ENCODE assay signal across 35 mouse cellular contexts in genomic region chr2:125196771-125197170, GRCm38 (mm10). TPM values are rescaled to one million over a fixed set of nuclear protein-coding genes. Genes with fewer than 3 reads are reported as not detected.
DNase-seq lines count a peak whose midpoint lies in the region; ATAC-seq lines count a peak whose summit lies in the region.
"Had no signal": no experiment of that assay in that cellular context is flagged by ENCODE, and none has a peak within 500 bp of the region (broad histone marks: within the 10 kb centered on the region; RNA-seq: fewer than 3 reads in every experiment).

No protein-coding gene starts in this region.

- H3K9ac ChIP-seq in forebrain, embryonic 16.5 days (replicated peaks; ENCODE audit: low read depth, low read length) = no peak overlapping the region
- no peak overlapping the region for H3K9ac ChIP-seq in forebrain, embryonic 12.5 days
- H3K9ac ChIP-seq: embryonic facial prominence, embryonic 13.5 days; hindbrain, embryonic 12.5 days; hindbrain, embryonic 15.5 days had no signal

- no peak overlapping the region for H3K4me2 ChIP-seq in forebrain, embryonic 16.5 days (ENCODE audit: low read length)
- no peak overlapping the region for H3K4me2 ChIP-seq in forebrain, embryonic 12.5 days
- H3K4me2 ChIP-seq: embryonic facial prominence, embryonic 13.5 days; heart, embryonic 11.5 days; hindbrain, embryonic 12.5 days; hindbrain, embryonic 15.5 days had no signal

- H3K4me1 ChIP-seq in forebrain, embryonic 16.5 days (replicated peaks; ENCODE audit: control insufficient read depth, insufficient read depth, low read length) = peaks cover 3% of the 10 kb centered on the region; the same call in 1 of the 2 replicates
- no peaks in the 10 kb centered on the region; the same call in 1 of the 2 replicates for H3K4me1 ChIP-seq in forebrain, embryonic 12.5 days
- H3K4me1 ChIP-seq: embryonic facial prominence, embryonic 10.5 days; embryonic facial prominence, embryonic 13.5 days; hindbrain, embryonic 12.5 days; hindbrain, embryonic 15.5 days had no signal

- ATAC-seq in forebrain, embryonic 16.5 days = 0 out of 2 replicates have a peak, but pooled peaks have one; percentile 43
- ATAC-seq in forebrain, embryonic 12.5 days (ENCODE audit: low FRiP score) = no peak
- ATAC-seq: Patski had no signal

- H3K36me3 ChIP-seq in forebrain, embryonic 16.5 days (ENCODE audit: control insufficient read depth, insufficient read depth) = no peaks in the 10 kb centered on the region
- no peaks in the 10 kb centered on the region for H3K36me3 ChIP-seq in forebrain, embryonic 12.5 days (replicated peaks)
- H3K36me3 ChIP-seq: embryonic facial prominence, embryonic 10.5 days; embryonic facial prominence, embryonic 13.5 days; G1E; hindbrain, embryonic 12.5 days; hindbrain, embryonic 15.5 days had no signal

- no peak overlapping the region for H3K27ac ChIP-seq in forebrain, embryonic 16.5 days (ENCODE audit: low read length)
- no peak overlapping the region for H3K27ac ChIP-seq in forebrain, embryonic 12.5 days
- H3K27ac ChIP-seq: embryonic facial prominence, embryonic 10.5 days; embryonic facial prominence, embryonic 13.5 days; heart, adult 2 months; hindbrain, embryonic 12.5 days; hindbrain, embryonic 15.5 days had no signal

- no peaks in the 10 kb centered on the region for H3K27me3 ChIP-seq in forebrain, embryonic 16.5 days (replicated peaks; ENCODE audit: control insufficient read depth, insufficient read depth, low read length)
- no peaks in the 10 kb centered on the region for H3K27me3 ChIP-seq in forebrain, embryonic 12.5 days
- H3K27me3 ChIP-seq: CH12.LX; embryonic facial prominence, embryonic 13.5 days; hindbrain, embryonic 12.5 days; hindbrain, embryonic 15.5 days had no signal

- peak; percentile 8 for DNase-seq in layer of hippocampus, adult 11-12 months (ENCODE audit: low spot score)
- no peak for DNase-seq in layer of hippocampus, postnatal 10 days (ENCODE audit: low spot score in 2 of 2)
- DNase-seq in retina, postnatal 1 day = peak; percentile 22
- DNase-seq in retina, embryonic 14.5 days (ENCODE audit: low spot score) = no peak
- peak; percentile 17 for DNase-seq in layer of hippocampus, adult 9-11 months
- no peak for DNase-seq in lung, adult 18-20 months
- DNase-seq: adrenal gland, postnatal 10 days; adrenal gland, postnatal 36 days; B cell, adult 2 months; cerebellum, adult 11-12 months; cerebellum, adult 8-10 months; cerebellum, postnatal 10 days; cerebellum, postnatal 36 days; embryo, embryonic 11 days; gastrocnemius, postnatal 25 days; heart, adult 2 months had no signal

- H3K4me3 ChIP-seq in forebrain, embryonic 16.5 days (replicated peaks; ENCODE audit: low read length) = no peak overlapping the region
- H3K4me3 ChIP-seq in forebrain, embryonic 12.5 days (replicated peaks) = no peak overlapping the region
- H3K4me3 ChIP-seq: embryonic facial prominence, embryonic 10.5 days; embryonic facial prominence, embryonic 13.5 days; erythroblast, embryonic 14.5 days; heart, adult 2 months; hindbrain, embryonic 12.5 days; hindbrain, embryonic 15.5 days had no signal

- H3K9me3 ChIP-seq in forebrain, embryonic 16.5 days (ENCODE audit: control insufficient read depth, low read length) = no peaks in the 10 kb centered on the region
- H3K9me3 ChIP-seq in forebrain, embryonic 12.5 days = no peaks in the 10 kb centered on the region
- H3K9me3 ChIP-seq: embryonic facial prominence, embryonic 10.5 days; embryonic facial prominence, embryonic 13.5 days; hindbrain, embryonic 12.5 days; hindbrain, embryonic 15.5 days had no signal

- WGBS in forebrain, embryonic 16.5 days = 18% methylated on average over 7 of the region's 7 CpGs
- 40% methylated on average over 7 of the region's 7 CpGs for WGBS in forebrain, embryonic 12.5 days

RNA-seq across cellular contexts. Expression of gene Slc12a1, which starts 44.5 kb away (rescaled TPM):
- 0.04 TPM in 1 of 2 replicates, not detected in the other for polyA plus RNA-seq in forebrain, embryonic 16.5 days (2015; fragmentation: Nextera tagmentation; extraction: Ambion mirVana)
- polyA plus RNA-seq in forebrain, embryonic 12.5 days (2016; fragmentation: Nextera tagmentation; extraction: Ambion mirVana) = not detected in 2 replicates
- under 1 TPM in 1 of 2 experiments, not detected in 1; 0.09 TPM for total RNA-seq in layer of hippocampus, postnatal 10 days (2021)
- total RNA-seq: adrenal gland, adult 18-20 months; adrenal gland, postnatal 10 days; adrenal gland, postnatal 36 days; gastrocnemius, adult 8-10 months; gastrocnemius, postnatal 25 days; heart, adult 2 months; heart, postnatal 25 days; hematopoietic stem cell, adult 5-6 weeks had no signal
- polyA plus RNA-seq: embryonic facial prominence, embryonic 10.5 days; erythroblast, embryonic 14.5 days; G1E; gonadal fat pad, adult 2 months; heart, adult 2 months; heart, embryonic 11.5 days; heart, embryonic 14.5 days; heart, postnatal 0 days; intestine, embryonic 14.5 days had no signal

RNA-seq across cellular contexts. Expression of gene Dut, which starts 50.2 kb away (rescaled TPM):
- 87.9 and 91.3 TPM in 2 replicates for polyA plus RNA-seq in forebrain, embryonic 16.5 days (2015; fragmentation: Nextera tagmentation; extraction: Ambion mirVana)
- polyA plus RNA-seq in forebrain, embryonic 12.5 days (2016; fragmentation: Nextera tagmentation; extraction: Ambion mirVana) = 224 and 225 TPM in 2 replicates
- 10 to 100 TPM; 41.0 to 46.6 TPM for total RNA-seq in layer of hippocampus, postnatal 10 days (2021)

Comparison
In these comparisons a context has a peak if more than half of its experiments do, and no peak if none do; other contexts are left out.
1. DNase-seq: peak in layer of hippocampus, adult 11-12 months (single experiment), retina, postnatal 1 day (single experiment) and layer of hippocampus, adult 9-11 months (single experiment); none in layer of hippocampus, postnatal 10 days (0 of 2), retina, embryonic 14.5 days (single experiment) and lung, adult 18-20 months (0 of 2).